Mouse (Mus musculus): ENCODE measurements around the gene Itga9. TPM values are rescaled to one million over a fixed set of nuclear protein-coding genes. Genes with fewer than 3 reads are reported as not detected.

The Itga9 gene
- total and polyA plus RNA-seq, 2 experiments, result 9.1 to 15.8 TPM

- H3K9ac ChIP-seq (ENCODE audit: low read depth, low read length), result peak overlapping the region; percentile 27
- TF ChIP-seq CTCF (IDR thresholded peaks at IDR 0.05; ENCODE audit: low read depth, low read length), result no peak
- TF ChIP-seq POLR2A (IDR thresholded peaks at IDR 0.05; ENCODE audit: extremely low read depth, insufficient read depth, low read length), result no peak
- H3K27ac ChIP-seq (replicated peaks; ENCODE audit: insufficient read depth, low read depth, low read length), result peak overlapping the region; percentile 60
- no peaks in the 10 kb centered on the region; the same call in 1 of the 2 replicates for H3K79me2 ChIP-seq (ENCODE audit: control insufficient read depth, insufficient read depth, low read length)
- no peak for DNase-seq (ENCODE audit: extremely low read depth, low read depth, low spot score)
- H3K4me3 ChIP-seq (ENCODE audit: insufficient read depth, low read depth, low read length), result peak overlapping the region; percentile 76
- no peaks in the 10 kb centered on the region for H3K36me3 ChIP-seq (ENCODE audit: control insufficient read depth, insufficient read depth, low read length)
- H3K27me3 ChIP-seq (ENCODE audit: control insufficient read depth, insufficient read depth, low read length), result no peaks in the 10 kb centered on the region
- peaks cover 2% of the 10 kb centered on the region; the same call in 1 of the 2 replicates for H3K4me1 ChIP-seq (ENCODE audit: control insufficient read depth, insufficient read depth, low read length)
- 58% methylated on average over 16 of the region's 16 CpGs for WGBS
Observed at GRCm38 (mm10) chr9:118607701-118608401, 1.4 kb downstream of the Itga9 start.

- H3K27ac ChIP-seq (replicated peaks; ENCODE audit: insufficient read depth, low read depth, low read length), result peak overlapping the region; percentile 62
- 54% methylated on average over 4 of the region's 4 CpGs for WGBS
- no peaks in the 10 kb centered on the region for H3K27me3 ChIP-seq (ENCODE audit: control insufficient read depth, insufficient read depth, low read length)
- peak overlapping the region; percentile 18; the same call in 1 of the 2 replicates for H3K4me3 ChIP-seq (ENCODE audit: insufficient read depth, low read depth, low read length)
- H3K9ac ChIP-seq (ENCODE audit: low read depth, low read length), result peak overlapping the region; percentile 57
- peaks cover 5% of the 10 kb centered on the region for H3K4me1 ChIP-seq (ENCODE audit: control insufficient read depth, insufficient read depth, low read length)
- H3K79me2 ChIP-seq (ENCODE audit: control insufficient read depth, insufficient read depth, low read length), result no peaks in the 10 kb centered on the region; the same call in 1 of the 2 replicates
- H3K36me3 ChIP-seq (ENCODE audit: control insufficient read depth, insufficient read depth, low read length), result no peaks in the 10 kb centered on the region
- TF ChIP-seq CTCF (IDR thresholded peaks at IDR 0.05; ENCODE audit: low read depth, low read length), result no peak
- no peak for TF ChIP-seq POLR2A (IDR thresholded peaks at IDR 0.05; ENCODE audit: extremely low read depth, insufficient read depth, low read length)
- no peak for DNase-seq (ENCODE audit: extremely low read depth, low read depth, low spot score)
Observed at GRCm38 (mm10) chr9:118608556-118608955, 2.1 kb downstream of the Itga9 start.

- Histone ChIP-seq H3K9ac (ENCODE audit: low read depth, low read length) (peak overlapping the region; percentile 57), H3K27ac (replicated peaks; ENCODE audit: insufficient read depth, low read depth, low read length) (peak overlapping the region; percentile 80), H3K4me1 (ENCODE audit: control insufficient read depth, insufficient read depth, low read length) (peaks cover 5% of the 10 kb centered on the region), H3K79me2 (ENCODE audit: control insufficient read depth, insufficient read depth, low read length) (peaks cover 4% of the 10 kb centered on the region; the same call in 1 of the 2 replicates), H3K27me3 (ENCODE audit: control insufficient read depth, insufficient read depth, low read length) (no peaks in the 10 kb centered on the region), H3K4me3 (ENCODE audit: insufficient read depth, low read depth, low read length) (no peak overlapping the region; the same call in 1 of the 2 replicates), H3K36me3 (ENCODE audit: control insufficient read depth, insufficient read depth, low read length) (no peaks in the 10 kb centered on the region)
- WGBS, result 41% methylated on average over 10 of the region's 10 CpGs
- DNase-seq (ENCODE audit: extremely low read depth, low read depth, low spot score), result no peak
- TF ChIP-seq CTCF (IDR thresholded peaks at IDR 0.05; ENCODE audit: low read depth, low read length) (peak; percentile 6; the same call in 1 of the 2 replicates), POLR2A (IDR thresholded peaks at IDR 0.05; ENCODE audit: extremely low read depth, insufficient read depth, low read length) (no peak)
Observed at GRCm38 (mm10) chr9:118610060-118610459, 3.6 kb downstream of the Itga9 start.

GRCm38 (mm10) chr9:118611111-118611541 is 4.6 kb downstream of the Itga9 start:
- peak; percentile 25 for DNase-seq (ENCODE audit: extremely low read depth, low read depth, low spot score)
- H3K4me3 ChIP-seq (ENCODE audit: insufficient read depth, low read depth, low read length), result peak overlapping the region; percentile 5; the same call in 1 of the 2 replicates
- peak overlapping the region; percentile 66 for H3K27ac ChIP-seq (replicated peaks; ENCODE audit: insufficient read depth, low read depth, low read length)
- H3K27me3 ChIP-seq (ENCODE audit: control insufficient read depth, insufficient read depth, low read length), result no peaks in the 10 kb centered on the region
- peaks cover 9% of the 10 kb centered on the region; the same call in 1 of the 2 replicates for H3K79me2 ChIP-seq (ENCODE audit: control insufficient read depth, insufficient read depth, low read length)
- WGBS, result 43% methylated on average over 14 of the region's 14 CpGs
- TF ChIP-seq POLR2A (IDR thresholded peaks at IDR 0.05; ENCODE audit: extremely low read depth, insufficient read depth, low read length) (0 out of 2 replicates have a peak, but pooled peaks have one; percentile 31), CTCF (IDR thresholded peaks at IDR 0.05; ENCODE audit: low read depth, low read length) (no peak)
- H3K9ac ChIP-seq (ENCODE audit: low read depth, low read length), result no peak overlapping the region; the same call in 1 of the 2 replicates
- H3K4me1 ChIP-seq (ENCODE audit: control insufficient read depth, insufficient read depth, low read length), result peaks cover 5% of the 10 kb centered on the region
- H3K36me3 ChIP-seq (ENCODE audit: control insufficient read depth, insufficient read depth, low read length), result no peaks in the 10 kb centered on the region

GRCm38 (mm10) chr9:118611958-118612581 is 5.6 kb downstream of the Itga9 start:
- no peak overlapping the region for H3K4me3 ChIP-seq (ENCODE audit: insufficient read depth, low read depth, low read length)
- WGBS, result 26% methylated on average over 20 of the region's 20 CpGs
- H3K9ac ChIP-seq (ENCODE audit: low read depth, low read length), result peak overlapping the region; percentile 1; the same call in 1 of the 2 replicates
- H3K79me2 ChIP-seq (ENCODE audit: control insufficient read depth, insufficient read depth, low read length), result peaks cover 9% of the 10 kb centered on the region; the same call in 1 of the 2 replicates
- peaks cover 5% of the 10 kb centered on the region for H3K4me1 ChIP-seq (ENCODE audit: control insufficient read depth, insufficient read depth, low read length)
- DNase-seq (ENCODE audit: extremely low read depth, low read depth, low spot score), result no peak
- no peaks in the 10 kb centered on the region for H3K36me3 ChIP-seq (ENCODE audit: control insufficient read depth, insufficient read depth, low read length)
- TF ChIP-seq POLR2A (IDR thresholded peaks at IDR 0.05; ENCODE audit: extremely low read depth, insufficient read depth, low read length) (no peak), CTCF (IDR thresholded peaks at IDR 0.05; ENCODE audit: low read depth, low read length) (no peak)
- no peaks in the 10 kb centered on the region for H3K27me3 ChIP-seq (ENCODE audit: control insufficient read depth, insufficient read depth, low read length)
- H3K27ac ChIP-seq (replicated peaks; ENCODE audit: insufficient read depth, low read depth, low read length), result peak overlapping the region; percentile 66

Data from liver, adult 2 months (tissue).